Mouse (Mus musculus) olfactory bulb, adult 2 months (tissue): Measurements from ENCODE around the gene Sec61a2.

Experiments used
- CTCF ChIP-seq: fragments of 200-500 bp; IDR thresholded peaks from 2 replicates; pipeline ENCODE4 v1.5.1; 2012; ENCODE audit warnings: low read depth, mild to moderate bottlenecking, low read length, moderate library complexity; ENCODE audit not compliant: insufficient read depth
- POLR2A ChIP-seq: fragments of 200-500 bp; IDR thresholded peaks from 2 replicates; pipeline ENCODE4 v1.6.1; 2012; ENCODE audit warnings: mild to moderate bottlenecking, low read depth, low read length, moderate library complexity; ENCODE audit not compliant: insufficient read depth

GRCm38 (mm10) chr2:5844181-5844872 is 50.9 kb downstream of the Sec61a2 start:
- no peak for TF ChIP-seq CTCF
- TF ChIP-seq POLR2A = no peak
